Mouse (Mus musculus): Measurements from ENCODE around the gene Atl3. TPM values are rescaled to one million over a fixed set of nuclear protein-coding genes. Genes with fewer than 3 reads are reported as not detected.

Gene Atl3
- polyA plus RNA-seq, 1 experiment from 2014 or later = 11.6 TPM

DNA sequence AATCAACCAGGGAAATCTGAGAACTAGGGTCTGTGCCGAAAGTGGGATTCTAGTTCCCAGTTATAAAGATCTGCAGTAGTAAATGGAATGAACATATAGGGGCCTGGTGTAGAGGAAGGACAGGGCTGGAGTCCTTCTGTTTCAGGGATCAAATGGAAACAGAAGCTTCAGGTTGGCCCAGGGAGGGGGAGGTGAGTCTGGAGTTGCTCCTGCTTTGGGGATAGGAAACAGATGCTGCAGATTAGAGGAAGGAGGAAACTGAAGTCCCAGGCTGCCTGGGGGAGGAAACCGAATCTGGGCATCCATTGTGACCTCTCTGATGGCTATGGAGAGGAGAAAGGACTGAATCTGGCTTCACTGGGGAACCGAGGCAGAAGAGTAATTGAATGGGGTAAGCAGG, 74.5 kb downstream of the Atl3 start:
- H3K4me1 ChIP-seq (replicated peaks) = no peaks in the 10 kb centered on the region
- no peak overlapping the region for H3K4me3 ChIP-seq (replicated peaks)
- H3K36me3 ChIP-seq = no peaks in the 10 kb centered on the region
- H3K9me3 ChIP-seq = no peaks in the 10 kb centered on the region
- no peaks in the 10 kb centered on the region for H3K27me3 ChIP-seq (replicated peaks)
- no peak overlapping the region for H3K9ac ChIP-seq
- WGBS = 43% methylated on average over 3 of the region's 3 CpGs
- ATAC-seq = no peak
- no peak overlapping the region for H3K27ac ChIP-seq
- H3K4me2 ChIP-seq (replicated peaks) = no peak overlapping the region

- no peak for ATAC-seq
Observed at GRCm38 (mm10) chr19:7569650-7570049, 75.8 kb downstream of the Atl3 start.

DNA sequence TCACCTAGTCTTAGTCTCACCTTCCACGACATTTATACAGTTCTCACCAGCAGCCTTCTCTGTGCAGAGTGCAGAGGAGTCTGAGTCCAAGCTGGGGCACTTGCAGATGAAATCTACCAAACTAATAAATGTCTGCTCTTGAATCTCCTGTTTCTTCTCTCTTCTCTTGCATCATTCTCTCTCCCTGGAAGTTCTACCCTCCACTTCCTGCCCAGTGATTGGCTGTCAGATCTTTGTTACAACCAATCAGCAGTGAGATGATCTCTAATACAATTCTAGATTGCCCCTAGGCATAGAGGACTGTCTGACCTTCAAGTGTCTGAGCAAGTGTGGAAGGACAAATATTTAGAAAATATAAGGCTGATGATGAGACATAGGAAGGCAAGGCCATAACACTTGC, 82.3 kb downstream of the Atl3 start:
- Histone ChIP-seq H3K9ac (no peak overlapping the region), H3K4me1 (replicated peaks) (no peaks in the 10 kb centered on the region), H3K27ac (no peak overlapping the region), H3K36me3 (no peaks in the 10 kb centered on the region), H3K9me3 (no peaks in the 10 kb centered on the region), H3K4me2 (replicated peaks) (no peak overlapping the region), H3K27me3 (replicated peaks) (no peaks in the 10 kb centered on the region), H3K4me3 (replicated peaks) (no peak overlapping the region)
- WGBS = 76% methylated on average over 1 of the region's 1 CpGs
- ATAC-seq = no peak

More at GRCm38 (mm10) chr19:7569650-7570049, 75.8 kb downstream of the Atl3 start:
- H3K4me1 ChIP-seq (replicated peaks) = no peaks in the 10 kb centered on the region
- H3K36me3 ChIP-seq = no peaks in the 10 kb centered on the region
- 85% methylated on average over 5 of the region's 5 CpGs for WGBS
- no peak overlapping the region for H3K4me3 ChIP-seq (replicated peaks)
- H3K4me2 ChIP-seq (replicated peaks) = no peak overlapping the region
- no peaks in the 10 kb centered on the region for H3K27me3 ChIP-seq (replicated peaks)
- no peak overlapping the region for H3K27ac ChIP-seq
- no peak overlapping the region for H3K9ac ChIP-seq
- H3K9me3 ChIP-seq = no peaks in the 10 kb centered on the region

DNA sequence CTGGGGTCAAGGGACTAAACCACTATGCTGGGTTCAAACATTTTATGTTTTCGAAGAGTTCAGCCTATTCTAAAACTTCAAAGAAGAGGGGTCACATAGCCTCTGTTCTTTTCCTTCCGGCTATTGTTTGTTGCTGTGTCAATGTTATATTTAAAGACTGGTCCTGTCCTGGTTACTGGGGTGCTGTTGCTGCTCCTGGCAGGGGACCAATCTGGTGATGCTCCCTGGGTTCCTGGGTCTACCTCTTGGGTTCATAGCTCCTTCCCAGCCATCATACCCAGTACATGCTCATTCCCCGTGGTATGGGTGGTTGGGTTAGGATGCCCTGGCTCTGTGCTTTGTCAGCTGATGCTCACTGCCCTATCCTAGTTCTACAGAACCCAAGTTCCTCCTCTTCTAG, 83.9 kb downstream of the Atl3 start:
- no peak overlapping the region for H3K4me2 ChIP-seq (replicated peaks)
- no peak overlapping the region for H3K9ac ChIP-seq
- WGBS = 79% methylated on average over 3 of the region's 3 CpGs
- no peaks in the 10 kb centered on the region for H3K27me3 ChIP-seq (replicated peaks)
- no peak overlapping the region for H3K27ac ChIP-seq
- H3K36me3 ChIP-seq = no peaks in the 10 kb centered on the region
- H3K9me3 ChIP-seq = no peaks in the 10 kb centered on the region
- no peaks in the 10 kb centered on the region for H3K4me1 ChIP-seq (replicated peaks)
- no peak for ATAC-seq
- H3K4me3 ChIP-seq (replicated peaks) = no peak overlapping the region

DNA sequence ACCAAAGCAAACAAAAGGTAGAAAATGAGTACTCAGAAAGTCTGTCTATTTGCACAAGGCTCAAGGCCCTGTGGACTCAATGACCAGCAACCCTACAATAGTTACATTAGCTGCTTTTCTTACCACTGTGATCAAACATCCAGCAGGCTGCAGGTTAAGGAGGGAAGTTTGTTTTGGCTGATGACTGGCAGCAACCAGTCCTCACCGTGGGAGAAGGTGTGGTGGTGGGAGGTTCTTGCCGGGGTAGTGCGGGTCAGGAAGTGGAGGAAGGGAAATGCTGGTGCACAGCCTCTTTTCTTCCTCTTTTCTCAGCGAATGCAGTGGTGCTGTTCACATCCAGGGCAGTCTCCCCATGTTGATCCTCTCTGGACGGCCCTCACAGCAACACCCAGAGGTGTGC, 87.2 kb downstream of the Atl3 start:
- no peak overlapping the region for H3K27ac ChIP-seq
- WGBS = 43% methylated on average over 5 of the region's 5 CpGs

DNA sequence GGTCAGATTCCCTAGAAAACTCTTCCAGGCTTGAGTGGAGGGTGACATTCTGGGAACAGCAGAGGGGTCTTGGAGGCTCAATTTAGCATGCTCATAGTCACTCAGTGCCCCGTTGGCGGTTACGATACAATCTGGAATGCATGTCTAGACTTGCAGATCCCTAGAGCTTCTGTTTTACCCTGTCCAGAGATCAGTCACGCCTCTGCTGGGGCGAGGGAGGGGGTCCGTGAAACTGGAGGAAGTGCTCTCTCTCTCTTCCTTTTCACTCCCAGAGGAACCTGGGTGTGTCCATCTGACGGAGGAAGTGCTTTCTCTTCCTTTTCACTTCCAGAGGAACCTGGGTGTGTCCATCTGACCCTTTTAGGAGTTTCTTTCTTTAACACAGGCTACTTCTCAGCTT, 89.3 kb downstream of the Atl3 start:
- no peaks in the 10 kb centered on the region for H3K36me3 ChIP-seq
- H3K9me3 ChIP-seq = no peaks in the 10 kb centered on the region
- H3K27ac ChIP-seq = no peak overlapping the region
- no peak for ATAC-seq
- no peak overlapping the region for H3K4me2 ChIP-seq (replicated peaks)
- no peak overlapping the region for H3K4me3 ChIP-seq (replicated peaks)
- 59% methylated on average over 7 of the region's 7 CpGs for WGBS
- H3K4me1 ChIP-seq (replicated peaks) = no peaks in the 10 kb centered on the region
- no peaks in the 10 kb centered on the region for H3K27me3 ChIP-seq (replicated peaks)
- H3K9ac ChIP-seq = no peak overlapping the region

More for the DNA sequence above, 87.2 kb downstream of the Atl3 start:
- no peaks in the 10 kb centered on the region for H3K27me3 ChIP-seq (replicated peaks)
- no peaks in the 10 kb centered on the region for H3K36me3 ChIP-seq
- no peak overlapping the region for H3K4me2 ChIP-seq (replicated peaks)
- no peak overlapping the region for H3K4me3 ChIP-seq (replicated peaks)
- no peaks in the 10 kb centered on the region for H3K9me3 ChIP-seq
- no peaks in the 10 kb centered on the region for H3K4me1 ChIP-seq (replicated peaks)
- H3K9ac ChIP-seq = no peak overlapping the region
- ATAC-seq = no peak

DNA sequence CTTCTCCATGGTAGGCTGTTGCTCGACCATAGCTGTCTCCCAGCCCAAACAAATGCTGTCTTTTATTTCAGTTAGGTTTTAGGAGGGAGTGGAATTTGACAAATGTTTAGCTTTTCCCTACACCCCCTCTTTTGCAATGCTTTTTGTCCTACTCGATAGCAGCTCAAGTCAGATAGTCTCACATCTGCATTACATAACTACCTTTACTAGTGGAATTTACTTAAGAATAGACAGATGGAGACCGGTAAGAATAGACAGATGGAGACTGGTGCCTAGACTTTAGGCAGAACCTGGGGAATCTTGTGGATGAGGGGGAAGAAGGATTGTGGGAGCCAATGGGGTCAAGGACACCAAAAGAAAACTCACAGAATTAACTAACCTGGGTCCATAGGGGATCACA, 89.8 kb downstream of the Atl3 start:
- H3K4me3 ChIP-seq (replicated peaks) = no peak overlapping the region
- WGBS = 82% methylated on average over 3 of the region's 3 CpGs
- no peaks in the 10 kb centered on the region for H3K27me3 ChIP-seq (replicated peaks)
- H3K9ac ChIP-seq = no peak overlapping the region
- no peak for ATAC-seq
- no peak overlapping the region for H3K27ac ChIP-seq
- H3K36me3 ChIP-seq = no peaks in the 10 kb centered on the region
- H3K9me3 ChIP-seq = no peaks in the 10 kb centered on the region
- no peaks in the 10 kb centered on the region for H3K4me1 ChIP-seq (replicated peaks)
- no peak overlapping the region for H3K4me2 ChIP-seq (replicated peaks)

- Histone ChIP-seq H3K27ac (no peak overlapping the region), H3K36me3 (no peaks in the 10 kb centered on the region), H3K27me3 (replicated peaks) (no peaks in the 10 kb centered on the region), H3K4me3 (replicated peaks) (no peak overlapping the region), H3K4me1 (replicated peaks) (no peaks in the 10 kb centered on the region), H3K9ac (no peak overlapping the region), H3K9me3 (no peaks in the 10 kb centered on the region), H3K4me2 (replicated peaks) (no peak overlapping the region)
- 88% methylated on average over 8 of the region's 8 CpGs for WGBS
- no peak for ATAC-seq
Observed at GRCm38 (mm10) chr19:7585279-7585678, 91.4 kb downstream of the Atl3 start.

- Histone ChIP-seq H3K36me3 (no peaks in the 10 kb centered on the region), H3K9ac (no peak overlapping the region), H3K9me3 (no peaks in the 10 kb centered on the region), H3K4me1 (replicated peaks) (no peaks in the 10 kb centered on the region), H3K4me3 (replicated peaks) (no peak overlapping the region), H3K27ac (no peak overlapping the region), H3K27me3 (replicated peaks) (no peaks in the 10 kb centered on the region), H3K4me2 (replicated peaks) (no peak overlapping the region)
- ATAC-seq = no peak
- WGBS = 85% methylated on average over 6 of the region's 6 CpGs
Observed at GRCm38 (mm10) chr19:7585764-7586163, 91.9 kb downstream of the Atl3 start.

Other genes starting within 250 kb of the Atl3 start
- 12.1 and 12.8 TPM in 2 replicates for gene Rcor2, start 226.7 kb upstream of the Atl3 start, polyA plus RNA-seq (2015; fragmentation: Nextera tagmentation; extraction: Ambion mirVana)
- gene Mark2, start 152.2 kb upstream of the Atl3 start, polyA plus RNA-seq (2015; fragmentation: Nextera tagmentation; extraction: Ambion mirVana) = 44.9 and 45.8 TPM in 2 replicates
- gene Spindoc, start 111.0 kb upstream of the Atl3 start, polyA plus RNA-seq (2015; fragmentation: Nextera tagmentation; extraction: Ambion mirVana) = 20.4 and 20.5 TPM in 2 replicates
- 5.2 and 5.3 TPM in 2 replicates for gene 2700081O15Rik, start 76.4 kb upstream of the Atl3 start, polyA plus RNA-seq (2015; fragmentation: Nextera tagmentation; extraction: Ambion mirVana)
- 140 and 143 TPM in 2 replicates for gene Rtn3, start 10.8 kb upstream of the Atl3 start, polyA plus RNA-seq (2015; fragmentation: Nextera tagmentation; extraction: Ambion mirVana)
- gene Pla2g16, start 63.4 kb downstream of the Atl3 start, polyA plus RNA-seq (2015; fragmentation: Nextera tagmentation; extraction: Ambion mirVana) = 7.6 and 8.4 TPM in 2 replicates
- gene Lgals12, start 113.2 kb downstream of the Atl3 start, polyA plus RNA-seq (2015; fragmentation: Nextera tagmentation; extraction: Ambion mirVana) = 1.3 and 2.4 TPM in 2 replicates
- gene Hrasls5, start 118.5 kb downstream of the Atl3 start, polyA plus RNA-seq (2015; fragmentation: Nextera tagmentation; extraction: Ambion mirVana) = not detected in 2 replicates
- gene Slc22a19, start 217.3 kb downstream of the Atl3 start, polyA plus RNA-seq (2015; fragmentation: Nextera tagmentation; extraction: Ambion mirVana) = not detected in 2 replicates